Mouse (Mus musculus) regulatory T cell (primary cell): Measurements from ENCODE around the gene Nfat5.

Experiments
- in situ Hi-C: fragments of 300-600 bp; cut with MboI, MseI; formaldehyde crosslinking; loops from one replicate; pipeline ENCODE4 v1.15.1; 2025; ENCODE audit warnings: high pct_unique_total_duplicates

Gene Nfat5

DNA sequence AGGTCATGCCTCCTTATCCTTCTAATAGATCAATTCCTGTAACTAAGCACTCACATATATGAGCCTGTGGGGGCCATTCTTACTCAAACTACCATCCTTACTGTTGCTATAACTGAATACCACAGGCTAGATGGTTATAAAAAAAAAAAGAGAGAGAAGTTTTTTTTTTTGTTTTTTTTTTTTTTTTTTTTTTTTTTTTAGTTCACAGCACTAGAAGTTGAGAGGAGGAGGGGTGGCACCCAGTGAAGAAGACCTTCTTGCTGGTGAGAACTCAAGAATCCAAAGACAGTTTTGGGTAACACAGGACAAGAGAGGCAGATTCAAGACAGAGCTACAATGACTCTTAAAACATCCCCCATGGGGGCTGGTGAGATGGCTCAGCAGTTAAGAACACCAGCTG, 102.1 kb downstream of the Nfat5 start:
- in situ Hi-C loops: no loop called here

DNA sequence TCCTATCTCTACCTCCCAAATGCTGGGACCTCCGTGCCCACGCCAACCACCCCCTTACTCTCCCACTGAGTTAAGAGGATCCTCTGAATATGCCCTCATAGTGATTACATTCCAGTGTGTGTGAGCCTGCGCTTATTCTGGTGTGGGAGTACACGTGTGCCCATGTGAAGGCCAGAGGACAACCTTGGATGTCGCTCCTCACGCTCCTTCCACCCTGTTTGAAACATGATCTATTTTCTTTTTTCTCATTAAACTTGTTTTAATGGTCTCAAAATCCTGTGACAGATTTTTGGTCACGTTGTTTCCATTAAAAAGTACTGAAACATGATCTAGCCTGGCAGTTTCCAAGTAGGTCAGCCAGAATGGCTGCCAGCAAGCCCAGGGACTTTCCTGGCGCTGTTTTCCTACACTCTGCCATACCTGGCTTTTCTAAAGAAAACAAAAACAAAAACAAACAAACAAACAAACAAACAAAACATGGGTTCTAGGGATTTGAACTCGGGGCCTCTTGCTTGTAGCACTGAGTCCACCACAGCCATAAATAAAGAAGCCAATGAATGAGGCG, 102.9 kb downstream of the Nfat5 start:
- in situ Hi-C loops: no loop called here

DNA sequence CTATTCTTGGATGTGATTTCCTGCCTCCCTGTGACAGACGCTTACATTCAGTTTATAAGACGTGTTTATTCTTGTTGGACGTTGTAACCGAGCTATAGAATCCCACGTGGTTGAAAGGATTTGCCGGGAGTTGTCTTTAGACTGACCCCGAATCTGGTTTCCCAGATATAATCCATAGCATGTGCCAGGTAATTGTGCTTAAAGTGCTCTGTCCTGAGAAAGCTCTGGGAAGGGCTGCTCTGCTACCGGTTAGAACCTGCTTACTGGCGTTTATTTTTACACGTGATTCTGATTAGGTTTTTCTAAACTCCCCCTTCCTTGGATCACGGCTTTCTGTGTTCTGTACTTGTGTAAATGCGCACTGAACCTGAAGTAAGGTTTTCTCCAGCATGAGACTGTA, 104.4 kb downstream of the Nfat5 start:
- in situ Hi-C loops: no loop called here

- in situ Hi-C loops: no loop called here
Observed at GRCm38 (mm10) chr8:107399495-107399894, 106.2 kb downstream of the Nfat5 start.

- in situ Hi-C loops: no loop called here
Observed at GRCm38 (mm10) chr8:107401866-107402265, 108.6 kb downstream of the Nfat5 start.

DNA sequence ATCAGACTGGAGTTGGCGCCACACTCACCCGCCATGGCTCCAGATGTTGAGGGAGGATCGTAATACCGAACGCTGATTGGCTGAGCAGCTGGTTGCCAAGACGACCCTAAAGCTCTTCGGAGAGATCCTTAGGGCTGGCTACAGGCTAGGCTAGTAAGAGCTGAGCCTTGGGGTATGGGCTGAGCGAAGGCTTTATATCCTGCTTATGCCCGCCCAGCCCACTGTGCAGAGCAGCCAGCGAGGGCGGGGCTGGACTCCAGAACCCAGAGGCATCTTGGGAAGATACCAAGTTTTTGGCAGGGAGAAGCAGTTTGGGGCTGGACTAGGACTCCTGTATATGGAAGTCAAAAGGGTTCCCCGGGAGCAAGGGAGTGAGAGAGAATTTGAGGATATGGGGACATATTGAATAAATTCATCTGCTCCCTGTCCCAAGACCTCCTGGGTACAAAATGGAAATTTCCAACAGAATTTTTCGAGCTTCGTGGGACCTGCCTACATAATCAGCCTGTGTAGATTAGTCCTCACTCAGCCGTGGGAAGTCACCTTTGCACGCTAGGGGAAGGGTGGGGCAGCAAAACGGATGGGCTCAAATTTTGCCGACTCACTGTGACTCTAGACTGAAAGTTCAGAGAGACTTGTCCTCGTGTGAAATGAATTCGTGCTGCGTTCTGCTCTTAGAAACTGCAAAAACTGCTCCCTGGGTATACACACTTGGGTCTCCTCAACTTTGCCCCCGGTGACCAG, 109.9 kb downstream of the Nfat5 start, which contains the start of gene Nqo1:
Gene Nqo1, minus strand, starts transcription at position 169 of the 744 bp plus-strand sequence.
- in situ Hi-C loops: no loop called here

- in situ Hi-C loops: no loop called here
Observed at GRCm38 (mm10) chr8:107404057-107404456, 110.8 kb downstream of the Nfat5 start.

DNA sequence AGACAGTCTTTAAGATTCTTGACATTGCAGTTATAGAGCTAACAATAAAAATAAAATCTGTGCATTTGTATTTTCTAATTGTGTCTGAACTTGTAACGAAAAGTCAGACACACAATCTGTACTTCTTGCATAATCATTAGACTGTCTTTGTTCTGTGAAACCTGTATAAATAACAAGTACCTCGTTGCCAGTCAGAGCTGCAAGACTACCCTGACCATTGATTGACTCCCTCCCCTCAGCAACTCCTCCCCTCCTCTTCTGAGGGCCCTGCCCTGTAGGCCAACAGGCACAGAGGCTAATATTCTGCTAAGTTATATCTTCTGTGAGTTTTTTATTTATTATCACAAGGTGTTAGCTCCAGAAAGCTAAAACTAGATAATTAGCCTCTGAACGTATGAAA, 112.7 kb downstream of the Nfat5 start:
- in situ Hi-C loops: no loop called here

DNA sequence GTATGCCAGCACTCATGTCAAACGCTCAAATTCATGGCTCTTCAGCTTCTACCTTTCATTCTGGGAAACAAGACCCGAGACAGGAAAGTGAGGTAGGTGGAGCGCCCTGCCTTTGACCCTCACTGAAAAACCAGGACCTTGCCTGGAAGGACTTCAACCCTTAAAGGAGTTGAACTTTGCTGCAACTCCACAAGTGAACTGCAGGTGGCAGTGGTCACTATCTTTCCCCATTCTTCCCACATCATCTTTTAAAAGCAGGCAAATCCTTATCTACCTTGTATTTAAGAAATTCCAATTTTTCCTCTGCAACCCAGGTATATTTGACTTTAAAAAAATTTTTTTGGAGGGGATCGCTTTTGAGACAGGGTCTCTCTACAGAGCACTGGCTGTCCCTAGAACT, 118.1 kb downstream of the Nfat5 start:
- in situ Hi-C loops: no loop called here

GRCm38 (mm10) chr8:107412552-107412951, 119.3 kb downstream of the Nfat5 start:
- in situ Hi-C loops: no loop called here

GRCm38 (mm10) chr8:107413881-107414280, 120.6 kb downstream of the Nfat5 start:
- in situ Hi-C loops: no loop called here

DNA sequence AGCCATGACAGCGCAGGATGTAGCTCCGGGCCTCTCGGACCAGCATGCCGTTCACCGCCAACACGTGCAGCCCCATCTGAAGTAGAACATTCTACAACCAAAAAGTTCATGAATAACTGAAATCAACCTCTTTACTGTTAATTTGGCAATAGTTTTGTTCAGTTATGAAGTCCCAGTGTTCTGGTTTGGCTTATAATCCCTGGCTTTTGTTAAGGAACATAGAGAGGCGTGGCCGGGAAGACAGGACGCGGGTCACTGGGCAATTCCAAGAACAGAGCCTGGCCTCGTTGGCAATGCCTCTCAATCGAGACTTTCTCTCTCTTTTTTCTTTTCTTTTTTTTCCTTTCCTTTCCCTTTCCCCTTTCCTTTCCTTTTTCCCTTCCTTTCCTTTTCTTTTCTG, 123.7 kb downstream of the Nfat5 start:
- in situ Hi-C loops: no loop called here

GRCm38 (mm10) chr8:107424176-107424575, 130.9 kb downstream of the Nfat5 start:
- in situ Hi-C loops: no loop called here

- in situ Hi-C loops: loop anchor here (25.0 kb wide), 1 partner anchor 1463 kb away; no protein-coding TSS in a partner anchor
Observed at GRCm38 (mm10) chr8:107424597-107425229, 131.4 kb downstream of the Nfat5 start, which contains the start of gene Nob1. Gene Nob1 (minus strand): TSS chr8:107425051.

GRCm38 (mm10) chr8:107425230-107425597, 131.9 kb downstream of the Nfat5 start:
- in situ Hi-C loops: loop anchor here (25.0 kb wide), 1 partner anchor 1462 kb away; no protein-coding TSS in a partner anchor
